Mouse (Mus musculus) neutrophil, adult 5-6 weeks (primary cell): Measurements from ENCODE around the gene Sec24b. TPM values are rescaled to one million over a fixed set of nuclear protein-coding genes. Genes with fewer than 3 reads are reported as not detected.
A peak's percentile ranks its signal among the peaks of the same experiment; 100 is the strongest.

ENCODE experiments used
- ATAC-seq: fragments of 151-379, 151-347 bp; 2 replicates; pipeline ENCODE4 v1.8.0; 2017; ENCODE audit warnings: mild to moderate bottlenecking, moderate TSS enrichment; ENCODE audit not compliant: insufficient number of reproducible peaks, poor library complexity, low FRiP score, severe bottlenecking; ENCODE audit errors: extremely low read depth
- total RNA-seq: library from RNA; stranded (forward); fragments of 200-1000 nt; gene quantifications from 2 replicates; pipeline ENCODE4 v1.2.3, GENCODE M21; 2017

The Sec24b gene
- total RNA-seq, 1 experiment from 2014 or later, result 93.3 TPM

DNA sequence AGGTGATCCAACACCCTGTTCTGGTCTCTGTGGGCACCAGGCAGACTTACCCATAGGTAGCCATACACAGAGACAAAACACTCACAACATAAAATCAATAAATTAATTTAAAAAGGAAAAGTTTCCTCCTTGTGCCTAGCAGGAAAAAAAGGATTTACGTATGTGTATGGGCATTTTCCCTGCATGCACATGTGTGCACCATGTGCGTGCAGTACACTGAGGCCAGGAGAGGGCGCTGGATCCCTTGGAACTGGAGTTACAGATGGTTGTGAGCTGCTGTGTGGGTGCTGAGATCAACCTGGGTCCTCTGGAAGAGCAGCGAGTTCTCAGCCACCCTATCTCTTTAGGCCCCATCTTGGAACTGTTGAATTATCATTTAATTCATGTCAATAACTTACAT lies 76.0 kb downstream of the Sec24b start:
- no peak for ATAC-seq

DNA sequence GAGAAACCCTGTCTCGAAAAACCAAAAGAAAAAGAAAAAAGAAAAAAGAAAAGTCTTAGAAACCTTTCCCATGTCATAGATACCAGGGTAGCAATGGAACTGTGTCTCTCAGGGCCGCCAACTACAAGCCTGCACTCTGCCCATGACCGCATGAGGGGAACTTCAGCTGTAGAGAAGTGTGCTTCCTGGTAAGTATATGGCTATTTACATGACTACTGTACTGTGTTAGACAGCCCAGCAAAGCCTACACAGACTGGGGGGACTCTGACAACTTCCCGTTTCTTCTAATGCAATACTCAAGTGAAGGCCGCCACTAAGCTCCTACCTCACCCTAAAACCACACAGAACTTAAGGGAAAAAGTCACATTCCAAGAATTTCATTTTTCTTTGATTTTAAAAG lies 76.6 kb downstream of the Sec24b start:
- ATAC-seq, result no peak

DNA sequence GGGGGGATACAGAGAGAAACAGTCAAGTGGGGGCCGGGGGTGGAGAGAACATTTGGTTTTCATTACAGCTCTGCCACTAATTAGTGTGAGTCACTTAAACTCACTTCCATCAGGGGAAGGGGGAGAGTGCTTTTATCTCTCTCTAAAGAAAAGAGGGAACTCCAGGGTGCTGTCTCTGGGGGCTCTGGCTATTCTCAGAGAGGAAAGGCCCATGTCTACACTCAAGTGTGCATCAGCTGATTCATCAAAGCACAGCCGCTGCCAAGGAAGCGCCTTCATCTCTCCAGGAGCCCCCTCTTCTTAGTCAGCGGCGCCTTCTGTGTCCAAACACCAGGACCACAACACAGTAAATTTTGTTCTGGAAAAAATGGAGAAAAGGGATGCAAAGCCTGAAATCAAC lies 79.1 kb downstream of the Sec24b start:
- no peak for ATAC-seq

DNA sequence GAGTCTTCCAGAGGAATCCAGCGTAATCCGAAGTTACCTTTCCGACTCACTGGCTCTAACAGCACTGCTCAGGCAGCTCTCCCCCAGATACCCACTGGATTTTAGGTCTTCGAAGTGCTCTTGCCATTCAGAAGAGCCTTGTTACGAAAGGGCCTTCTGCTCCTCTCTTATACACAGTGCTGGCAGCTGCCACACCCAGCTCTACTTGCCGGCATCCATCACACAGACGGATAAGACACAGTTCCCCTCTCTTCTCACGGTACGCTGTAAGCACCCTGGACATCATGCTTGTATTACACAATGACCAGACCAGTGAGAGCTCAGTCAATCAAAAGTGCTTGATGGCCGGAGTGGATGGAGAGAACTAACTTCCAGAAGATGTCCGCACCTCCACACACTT lies 79.6 kb downstream of the Sec24b start:
- no peak for ATAC-seq

DNA sequence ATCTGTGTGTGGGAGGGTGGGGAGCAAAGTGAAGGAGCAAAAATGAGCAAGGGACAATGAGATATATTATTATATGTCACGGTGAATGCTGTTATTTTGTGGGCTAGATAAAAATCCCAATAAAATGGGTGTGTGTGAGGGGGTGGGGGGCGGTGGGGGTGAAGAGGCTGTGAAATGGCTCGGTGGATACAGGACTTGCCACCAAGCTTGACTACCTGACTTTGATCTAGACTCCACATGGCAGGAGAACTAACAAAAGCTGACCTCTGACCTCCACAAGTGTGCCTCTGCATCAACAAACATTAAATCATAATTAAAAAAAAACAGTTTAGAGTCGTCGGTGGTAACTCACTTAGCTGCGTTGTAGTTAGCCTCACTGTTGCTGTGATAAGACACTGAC lies 81.8 kb downstream of the Sec24b start:
- no peak for ATAC-seq

DNA sequence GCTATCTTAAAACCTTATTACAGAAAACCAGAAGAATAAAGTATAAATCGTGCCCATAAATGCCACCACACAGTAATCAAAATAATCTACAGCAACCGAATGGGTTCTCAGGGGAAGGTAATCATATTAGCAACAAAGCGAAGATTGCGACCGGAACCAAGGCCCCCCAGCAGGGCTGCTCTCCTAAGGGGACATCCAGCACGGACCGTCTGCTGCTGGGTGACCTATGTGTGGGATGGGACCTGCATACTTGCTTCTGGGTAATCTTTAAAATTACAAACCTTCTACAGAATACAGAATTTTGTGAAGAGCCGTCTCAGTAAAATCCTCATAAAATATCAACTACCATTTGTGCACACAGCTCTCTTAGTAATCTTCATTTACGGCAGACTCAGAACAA lies 82.6 kb downstream of the Sec24b start:
- ATAC-seq, result no peak

DNA sequence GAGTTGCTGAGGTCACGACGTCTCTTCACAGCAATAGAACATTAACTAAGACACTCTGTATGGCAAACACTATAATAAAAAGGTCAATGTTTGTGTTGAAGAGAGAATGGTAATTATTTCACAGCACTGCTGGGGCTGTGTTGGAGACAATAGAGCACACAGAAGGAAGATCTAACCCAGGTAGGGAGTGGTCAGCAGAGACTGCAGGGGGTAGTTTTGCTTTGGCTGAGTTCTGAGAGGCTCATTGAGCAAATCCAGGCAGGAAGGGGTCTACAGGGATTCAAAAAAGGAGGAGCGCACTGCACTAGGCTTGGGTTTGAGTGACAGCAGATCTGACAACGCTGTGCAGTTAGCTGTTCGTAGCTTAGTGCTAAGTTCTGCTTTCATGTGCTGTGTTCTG lies 85.0 kb downstream of the Sec24b start:
- ATAC-seq, result no peak

DNA sequence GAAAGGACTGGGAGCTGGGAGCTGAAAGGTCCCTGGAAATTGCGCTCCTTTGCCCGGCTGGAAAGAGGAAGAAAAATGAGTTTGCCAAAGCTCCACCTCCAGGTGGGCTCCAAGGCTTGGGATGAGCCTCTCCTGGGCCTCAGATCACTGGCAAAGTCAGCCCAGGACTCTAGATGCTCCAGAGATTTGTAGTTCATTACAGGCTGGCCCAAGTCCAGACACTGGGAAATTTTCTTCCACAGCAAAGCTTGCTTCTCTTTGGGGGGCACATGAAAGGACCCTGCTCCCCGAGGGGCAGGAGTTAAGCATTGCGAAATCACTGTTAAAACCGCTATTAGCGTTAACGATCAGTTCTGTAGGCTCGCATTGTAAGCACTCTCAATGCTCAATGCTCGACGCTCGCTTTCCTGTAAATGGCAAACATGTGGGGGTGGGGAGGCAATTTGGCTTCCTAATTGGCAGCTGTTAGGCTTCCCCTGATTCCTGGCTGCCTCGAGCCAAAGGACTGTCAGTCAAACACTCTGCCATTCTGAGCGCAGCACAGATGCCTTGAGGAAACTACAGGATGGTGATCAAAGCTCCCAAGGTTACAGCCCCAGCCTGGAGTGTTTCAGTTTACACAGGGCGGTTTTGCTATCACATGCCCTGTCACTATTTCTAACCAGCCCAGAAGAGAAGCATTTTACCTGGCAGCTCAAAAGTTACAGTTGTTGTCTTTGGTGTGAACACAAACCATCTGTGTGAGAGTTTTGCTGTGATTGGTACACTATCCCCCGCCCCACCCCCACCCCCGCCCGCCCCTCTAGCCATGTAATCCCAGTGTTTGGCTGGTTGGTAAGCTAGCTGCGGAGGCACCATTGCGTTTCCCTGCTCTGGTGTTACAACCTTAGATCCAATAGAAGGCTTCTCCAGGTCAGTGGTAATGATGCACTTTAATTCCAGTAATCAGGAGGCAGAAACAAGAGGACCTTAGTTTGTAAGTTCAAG lies 90.5 kb downstream of the Sec24b start:
- ATAC-seq, result no peak

DNA sequence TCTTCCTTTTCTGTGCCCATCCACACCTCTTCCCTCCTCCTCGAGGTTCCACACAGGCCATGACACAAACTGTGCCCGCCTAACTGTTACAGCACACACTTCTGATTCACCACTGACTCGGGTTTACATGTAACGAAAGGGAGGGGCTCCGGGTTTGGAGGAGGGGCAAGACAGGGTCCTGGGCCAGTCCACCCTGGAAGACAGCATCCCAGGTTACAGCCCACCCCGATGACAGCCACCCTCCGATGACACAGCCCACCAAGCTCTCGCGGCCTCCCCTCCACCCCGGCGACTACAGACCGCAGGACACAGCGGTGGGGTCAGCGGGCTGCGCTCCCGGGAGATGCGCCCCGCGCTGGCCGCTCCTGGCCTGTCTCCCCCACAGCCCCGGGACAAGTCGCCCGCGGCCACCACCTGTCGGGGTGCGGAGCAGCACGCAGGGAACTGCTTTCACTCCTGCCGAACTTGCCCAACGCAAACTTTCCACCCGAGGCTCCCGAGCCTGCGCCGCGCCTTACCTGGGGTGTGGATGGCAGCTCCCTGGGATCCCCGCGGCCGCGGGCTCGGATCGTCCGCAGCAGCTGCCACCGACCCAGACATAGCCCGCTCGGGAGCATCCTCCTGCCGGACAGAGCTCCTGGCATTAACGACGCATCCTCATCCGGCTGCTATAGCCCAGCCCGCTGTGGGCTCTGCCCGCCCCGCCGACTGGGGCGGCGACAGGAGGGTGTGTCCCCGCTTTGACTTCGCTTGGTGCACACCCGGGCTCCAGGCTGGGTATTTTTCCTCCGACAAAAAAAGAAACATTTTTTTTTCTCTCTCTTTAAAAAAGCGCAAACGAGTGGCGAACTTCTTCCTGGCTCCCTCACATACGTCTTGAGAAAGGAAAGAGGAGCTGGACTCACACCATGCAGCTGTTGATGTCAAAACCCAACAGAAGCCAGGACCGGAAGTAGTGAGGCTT lies 91.6 kb downstream of the Sec24b start, which contains the start of gene Mcub:
Mcub (minus strand) TSS at position 775 of the 964 bp plus-strand sequence.
- peak; percentile 46; the same call in 1 of the 2 replicates for ATAC-seq

DNA sequence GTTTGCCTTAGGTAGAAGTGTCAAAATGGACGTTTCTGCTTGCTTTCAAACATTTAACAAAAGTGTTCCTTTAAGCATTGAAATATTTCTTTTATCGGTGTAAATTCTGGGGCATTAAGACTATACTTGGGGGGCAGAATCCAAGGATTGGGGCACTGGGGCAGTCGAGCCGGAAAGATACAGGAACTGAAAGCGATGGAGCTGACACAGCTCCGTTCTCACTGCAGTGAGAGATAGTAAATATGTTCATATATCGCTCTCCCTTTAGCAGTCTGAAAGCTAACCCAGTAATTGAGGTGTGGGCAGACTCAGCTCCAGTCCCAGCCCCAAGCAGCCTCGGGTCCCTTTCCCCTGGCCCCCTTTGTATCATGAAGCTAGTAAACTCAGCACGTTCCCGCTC lies 92.3 kb downstream of the Sec24b start:
- no peak for ATAC-seq

DNA sequence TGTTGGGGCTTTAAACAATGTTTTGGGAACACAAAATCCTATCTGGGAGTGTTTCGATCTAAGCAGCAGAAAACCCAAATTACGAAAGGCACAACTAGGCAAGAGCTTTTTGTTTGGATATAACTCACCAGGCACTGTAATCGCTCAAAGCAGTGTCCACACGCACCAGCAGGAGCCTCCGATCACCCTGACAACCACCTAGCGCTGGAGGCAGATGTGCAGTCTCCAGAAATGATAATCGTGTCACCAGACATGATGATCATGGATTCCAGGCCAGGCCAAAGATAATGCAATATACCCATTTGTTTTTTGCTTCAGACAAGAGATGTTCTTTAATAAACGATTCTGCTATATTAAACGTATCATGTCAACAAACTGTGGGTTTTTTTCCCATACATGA lies 93.5 kb downstream of the Sec24b start:
- ATAC-seq, result no peak

DNA sequence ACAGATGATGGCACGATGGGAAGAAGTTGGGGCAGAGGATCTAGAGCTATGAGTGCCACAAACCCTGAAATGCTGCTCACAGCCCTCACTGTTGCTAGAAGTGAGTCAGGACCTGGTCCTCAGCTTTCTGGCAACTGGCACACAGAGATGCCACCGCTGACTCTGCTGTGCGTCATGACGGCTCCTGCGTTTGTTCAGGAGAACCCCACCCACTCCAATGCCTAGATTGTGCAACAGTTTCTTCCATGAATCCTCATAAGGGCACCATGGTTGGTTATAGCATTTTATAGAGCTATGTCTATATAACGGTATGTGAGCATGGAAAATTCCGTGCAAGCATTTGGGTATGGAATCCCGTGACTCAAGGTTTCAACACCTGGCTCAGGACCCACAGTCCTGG lies 96.7 kb downstream of the Sec24b start:
- ATAC-seq, result no peak

DNA sequence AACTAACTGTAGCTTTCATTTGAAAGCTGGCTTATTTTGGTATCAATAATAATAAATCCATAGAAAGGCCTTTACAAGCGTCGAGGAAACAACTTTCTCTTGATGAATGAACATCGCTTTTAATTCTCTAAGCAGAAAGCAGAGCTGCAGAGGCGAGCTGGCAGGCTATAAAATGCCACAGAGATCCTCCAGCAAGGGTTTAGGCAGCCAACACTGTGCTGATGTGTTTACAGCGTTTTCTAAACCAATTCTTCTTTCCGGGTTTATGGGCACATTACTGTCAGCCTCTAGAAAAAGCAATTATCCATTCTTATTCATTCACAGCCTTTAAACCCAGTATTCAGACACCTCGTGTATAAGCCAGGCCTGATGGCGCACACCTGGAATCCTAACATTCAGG lies 98.8 kb downstream of the Sec24b start:
- ATAC-seq, result no peak

DNA sequence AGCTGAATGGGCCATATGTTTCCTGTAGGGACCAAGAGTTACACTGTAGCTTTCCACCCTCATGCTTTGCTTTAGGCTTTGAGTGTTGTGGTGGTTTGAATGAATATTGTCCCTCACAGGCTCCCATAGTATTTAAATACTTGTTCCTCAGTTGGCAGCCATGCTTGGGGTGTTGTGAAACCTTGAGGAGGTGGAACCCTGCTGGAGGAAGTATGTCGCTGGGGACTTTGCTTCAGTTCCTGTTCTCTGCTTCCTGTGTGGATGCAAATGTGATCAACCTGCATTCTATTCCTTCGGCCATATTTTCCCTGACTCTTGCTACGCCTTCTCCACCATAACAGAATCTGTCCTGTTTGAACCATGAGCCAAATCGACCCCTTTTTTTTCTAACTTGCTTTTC lies 108.1 kb downstream of the Sec24b start:
- no peak for ATAC-seq

DNA sequence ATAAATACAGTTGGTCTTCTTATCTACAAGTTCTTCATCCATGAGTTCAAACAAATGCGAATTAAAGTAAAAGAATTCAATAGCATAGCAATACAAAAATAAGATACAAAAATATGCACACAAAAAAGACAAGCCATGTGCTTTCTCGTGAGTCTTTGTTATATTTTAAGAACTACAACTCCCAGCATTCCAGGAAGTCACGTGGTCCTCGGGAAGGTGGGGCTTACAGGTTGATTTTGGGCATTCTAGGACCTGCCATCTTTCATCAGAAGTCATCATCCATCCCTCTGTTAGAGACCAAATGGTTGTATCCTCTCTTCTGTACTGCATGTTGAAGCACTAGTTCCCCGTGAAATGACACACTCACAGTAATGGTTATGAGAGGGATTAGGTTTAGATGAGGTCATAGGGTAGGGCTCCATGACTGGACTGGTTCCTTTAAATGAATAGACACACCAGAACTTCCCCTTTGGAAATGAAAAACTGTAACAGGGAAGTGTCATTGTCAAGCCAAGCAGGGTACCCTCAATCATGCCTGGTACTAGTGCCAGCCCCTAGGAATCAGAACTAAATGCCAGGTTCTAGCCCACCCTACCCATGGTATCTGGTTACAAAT lies 112.1 kb downstream of the Sec24b start:
- ATAC-seq, result no peak

DNA sequence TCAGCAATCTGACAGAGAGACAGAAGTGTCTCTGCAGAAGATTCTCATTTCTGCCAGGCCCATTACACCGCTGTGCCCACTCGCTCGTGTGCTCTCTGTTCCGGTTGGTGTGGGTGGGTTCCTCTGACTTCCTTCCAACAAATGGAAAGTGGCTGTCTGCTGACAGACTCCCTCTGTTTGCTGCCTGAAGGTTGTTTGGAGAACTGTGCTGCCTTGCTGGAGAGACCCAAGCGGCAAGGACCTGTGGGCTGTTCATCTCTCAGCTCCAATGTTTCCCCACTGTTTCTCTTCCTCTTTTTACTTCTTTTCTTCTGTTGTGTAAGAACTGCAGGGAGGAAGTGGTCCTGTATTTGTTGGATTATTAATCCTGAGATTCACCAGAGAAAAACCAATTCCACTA lies 113.0 kb downstream of the Sec24b start:
- ATAC-seq, result no peak

DNA sequence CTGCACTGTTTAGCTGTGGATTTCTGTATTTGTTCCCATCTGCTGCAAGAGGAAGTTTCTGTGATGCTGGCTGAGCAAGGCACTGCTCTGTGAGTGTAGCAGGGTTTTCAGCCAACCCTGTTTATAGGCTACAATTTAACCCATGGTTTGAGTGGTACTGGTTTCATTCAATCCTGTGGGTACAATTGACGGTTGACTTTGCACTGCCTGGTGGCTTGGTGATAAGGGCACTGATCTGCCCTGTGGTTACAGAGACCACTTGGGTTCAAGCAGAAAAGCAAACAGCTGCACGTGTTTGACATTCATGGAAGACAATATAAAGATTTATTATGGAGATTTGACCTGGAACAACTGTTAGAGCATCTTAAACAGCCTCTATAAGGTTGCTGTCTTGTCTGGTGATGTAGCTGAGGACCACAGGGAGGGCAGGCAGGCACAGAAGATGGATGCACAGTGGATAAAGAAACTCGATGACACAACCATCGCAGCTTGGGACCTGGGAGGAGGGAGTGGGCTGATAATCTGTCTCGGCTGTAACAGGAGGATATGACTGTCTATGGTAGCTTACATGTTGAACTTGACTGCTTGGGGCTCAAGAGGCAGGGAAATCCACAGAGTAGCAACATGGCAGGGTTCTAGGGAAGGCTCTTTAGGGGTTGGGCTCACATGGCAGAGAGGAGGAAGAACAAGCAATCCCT lies 115.0 kb downstream of the Sec24b start:
- no peak for ATAC-seq

DNA sequence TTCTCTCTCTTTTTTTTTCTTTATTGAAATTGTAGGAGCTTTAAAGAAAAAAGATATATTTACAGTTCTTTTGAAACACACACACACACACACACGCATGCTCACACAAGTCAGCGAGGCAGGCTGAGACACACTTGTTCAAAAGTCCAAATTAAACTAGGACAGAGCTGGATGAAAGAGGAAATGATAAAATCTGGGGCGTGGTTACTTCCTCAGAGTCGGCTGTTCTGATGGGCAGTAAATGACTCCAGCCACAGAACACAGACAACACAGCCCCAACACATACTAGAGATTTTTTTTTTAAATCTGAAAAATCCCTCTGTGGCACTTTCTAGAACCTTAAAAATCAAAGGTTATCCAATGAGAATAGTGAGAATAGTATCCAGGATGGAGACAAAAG lies 117.5 kb downstream of the Sec24b start:
- no peak for ATAC-seq

DNA sequence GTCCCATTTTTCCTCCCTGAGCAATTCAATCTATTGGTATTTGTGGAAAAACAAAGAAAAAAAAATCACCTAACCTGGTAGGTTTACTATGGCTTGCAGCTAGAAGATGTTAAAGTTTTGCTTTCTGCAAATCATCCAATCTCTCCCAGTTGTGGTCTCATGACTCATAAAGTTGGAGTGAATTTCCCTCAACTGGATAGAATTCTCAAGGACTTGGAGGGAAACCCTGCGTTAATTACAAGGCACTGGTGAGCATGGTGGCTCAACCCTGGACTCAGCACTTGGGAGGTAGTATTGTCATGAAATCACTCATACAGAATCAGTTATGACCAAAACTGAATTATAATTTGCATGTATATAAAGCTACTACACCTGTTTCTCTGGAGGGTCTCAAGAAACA lies 120.1 kb downstream of the Sec24b start:
- ATAC-seq, result no peak
